Mouse (Mus musculus) E14TG2a.4 (cell line): ENCODE data around the gene Pi4kb.

Experiments
- CTCF ChIP-seq: conservative IDR thresholded peaks from 2 replicates; pipeline ENCODE4 v1.5.1; 2014; ENCODE audit warnings: low read length
- NANOG ChIP-seq: IDR thresholded peaks from 2 replicates; pipeline ENCODE4 v1.6.1; 2014; ENCODE audit warnings: borderline replicate concordance, low read length, mixed read lengths
- POU5F1 ChIP-seq: IDR thresholded peaks from 2 replicates; pipeline ENCODE4 v1.6.1; 2014; ENCODE audit warnings: low read length, borderline replicate concordance

DNA sequence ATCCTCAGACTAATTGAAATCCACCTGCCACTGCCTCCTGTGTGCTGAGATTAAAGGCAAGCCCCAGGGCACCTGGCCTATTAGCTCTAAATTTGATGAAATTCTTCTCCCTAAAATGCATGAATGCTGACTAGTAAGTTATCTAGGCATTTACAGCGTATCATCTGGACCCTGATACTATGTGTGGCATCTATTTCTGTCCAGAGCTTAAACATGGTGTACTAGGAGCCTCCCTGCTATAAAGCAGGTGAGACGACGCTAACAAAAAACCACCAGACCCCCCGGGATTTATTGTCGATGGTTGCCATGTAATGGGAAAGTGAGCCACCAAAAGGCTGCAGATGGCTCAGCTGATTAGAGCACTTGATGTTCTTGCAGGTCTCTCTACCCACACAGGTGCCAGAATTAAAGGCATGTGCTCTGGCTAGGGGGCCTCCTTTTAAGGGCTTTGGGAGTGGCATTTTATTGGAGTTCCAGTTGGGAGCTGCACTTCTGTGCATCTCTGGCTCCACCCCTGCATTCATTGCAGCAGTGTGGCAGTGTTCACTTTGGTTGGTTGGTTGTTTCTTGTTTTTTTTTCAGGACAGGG lies 52.6 kb downstream of the Pi4kb start:
- TF ChIP-seq CTCF = no peak
- no peak for TF ChIP-seq POU5F1
- no peak for TF ChIP-seq NANOG
